Mouse (Mus musculus): ENCODE measurements at regions not wholly inside any gene's neighbourhood (a gene's known extent, or its start where the extent isn't known, plus 50 kb on each side); places are given as distances from the start of the nearest gene placed in this dataset.

DNA sequence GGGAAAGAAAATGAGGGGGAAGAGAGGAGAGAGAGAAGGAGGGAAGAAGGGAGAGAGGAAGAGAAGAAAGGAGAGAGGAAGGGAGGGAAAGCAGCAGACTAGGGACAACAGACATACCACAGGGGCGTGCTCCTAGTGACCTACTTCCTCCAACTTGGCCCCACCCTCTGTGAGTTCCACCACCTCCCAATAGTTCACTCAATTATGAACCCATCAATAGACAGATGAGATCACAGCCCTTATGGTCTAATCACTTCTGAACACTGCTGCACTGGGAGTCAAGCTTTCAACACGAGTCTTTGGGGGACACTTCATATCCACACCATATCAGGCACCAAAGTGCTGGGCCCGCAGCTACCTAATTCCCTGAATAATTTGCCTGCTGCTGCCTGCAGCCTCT, 110.7 kb downstream of the Bms1 start:
- Histone ChIP-seq H3K9ac (replicated peaks) (no peak overlapping the region), H3K36me3 (no peaks in the 10 kb centered on the region), H3K9me3 (no peaks in the 10 kb centered on the region), H3K4me3 (replicated peaks) (no peak overlapping the region), H3K27me3 (no peaks in the 10 kb centered on the region), H3K4me2 (no peak overlapping the region), H3K27ac (no peak overlapping the region), H3K4me1 (replicated peaks) (0 out of 2 replicates have a peak, but pooled peaks cover 1% of the 10 kb centered on the region)
- ATAC-seq (ENCODE audit: insufficient number of reproducible peaks, insufficient read depth, low FRiP score, low TSS enrichment, low read depth) = no peak
- 74% methylated on average over 3 of the region's 3 CpGs for WGBS

DNA sequence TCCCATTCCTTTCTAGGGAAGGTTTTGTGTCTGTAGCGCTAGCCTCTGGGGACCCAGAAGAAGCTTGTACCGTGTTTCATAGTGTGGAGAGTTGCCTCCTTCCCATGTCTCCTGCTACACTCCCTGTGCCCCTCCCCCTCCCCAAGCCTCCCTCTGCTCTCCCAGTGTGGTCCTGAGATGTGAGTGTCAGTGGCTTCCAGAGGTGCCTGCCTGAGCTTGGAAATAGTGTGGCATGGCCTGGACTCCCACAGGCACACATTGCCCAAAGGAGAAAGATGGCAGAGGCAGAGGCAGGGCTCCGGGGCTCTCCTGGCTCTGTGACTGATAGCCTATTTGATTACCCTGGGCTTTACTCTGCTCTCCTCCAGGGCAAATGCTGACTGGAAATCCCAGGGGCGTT, 110.0 kb upstream of the Ret start:
- H3K4me1 ChIP-seq (replicated peaks) = peaks cover 12% of the 10 kb centered on the region
- WGBS = 31% methylated on average over 4 of the region's 4 CpGs
- H3K9me3 ChIP-seq = no peaks in the 10 kb centered on the region
- H3K36me3 ChIP-seq = no peaks in the 10 kb centered on the region
- no peak overlapping the region for H3K27ac ChIP-seq
- H3K4me3 ChIP-seq (replicated peaks) = no peak overlapping the region
- no peaks in the 10 kb centered on the region for H3K27me3 ChIP-seq
- H3K4me2 ChIP-seq = no peak overlapping the region
- no peak overlapping the region for H3K9ac ChIP-seq (replicated peaks)
- no peak for ATAC-seq (ENCODE audit: insufficient number of reproducible peaks, insufficient read depth, low FRiP score, low TSS enrichment, low read depth)

DNA sequence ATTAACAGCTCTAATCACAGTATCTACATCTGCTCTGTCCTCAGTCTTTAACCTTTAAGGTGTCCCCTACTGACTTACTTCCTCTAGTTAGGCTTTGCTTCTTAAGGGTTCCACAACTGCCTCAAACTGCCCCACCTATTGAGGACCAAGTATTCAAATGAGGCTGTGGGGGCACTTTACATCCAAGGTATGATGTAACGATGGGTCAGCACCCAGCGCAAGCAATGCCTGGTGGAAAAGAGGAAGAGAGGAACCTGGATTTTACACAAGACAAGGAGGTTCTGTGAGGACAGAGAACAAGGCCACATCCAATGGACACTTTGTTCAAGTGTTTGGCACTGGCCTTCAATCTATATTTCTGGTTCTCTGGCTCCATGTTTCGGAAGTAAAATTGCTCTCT, 107.7 kb upstream of the Ret start:
- H3K4me3 ChIP-seq (replicated peaks) = no peak overlapping the region
- H3K9me3 ChIP-seq = no peaks in the 10 kb centered on the region
- no peak overlapping the region for H3K4me2 ChIP-seq
- no peaks in the 10 kb centered on the region for H3K36me3 ChIP-seq
- no peak overlapping the region for H3K9ac ChIP-seq (replicated peaks)
- ATAC-seq (ENCODE audit: insufficient number of reproducible peaks, insufficient read depth, low FRiP score, low TSS enrichment, low read depth) = no peak
- H3K4me1 ChIP-seq (replicated peaks) = peaks cover 22% of the 10 kb centered on the region
- 90% methylated on average over 3 of the region's 3 CpGs for WGBS
- no peak overlapping the region for H3K27ac ChIP-seq
- H3K27me3 ChIP-seq = no peaks in the 10 kb centered on the region

DNA sequence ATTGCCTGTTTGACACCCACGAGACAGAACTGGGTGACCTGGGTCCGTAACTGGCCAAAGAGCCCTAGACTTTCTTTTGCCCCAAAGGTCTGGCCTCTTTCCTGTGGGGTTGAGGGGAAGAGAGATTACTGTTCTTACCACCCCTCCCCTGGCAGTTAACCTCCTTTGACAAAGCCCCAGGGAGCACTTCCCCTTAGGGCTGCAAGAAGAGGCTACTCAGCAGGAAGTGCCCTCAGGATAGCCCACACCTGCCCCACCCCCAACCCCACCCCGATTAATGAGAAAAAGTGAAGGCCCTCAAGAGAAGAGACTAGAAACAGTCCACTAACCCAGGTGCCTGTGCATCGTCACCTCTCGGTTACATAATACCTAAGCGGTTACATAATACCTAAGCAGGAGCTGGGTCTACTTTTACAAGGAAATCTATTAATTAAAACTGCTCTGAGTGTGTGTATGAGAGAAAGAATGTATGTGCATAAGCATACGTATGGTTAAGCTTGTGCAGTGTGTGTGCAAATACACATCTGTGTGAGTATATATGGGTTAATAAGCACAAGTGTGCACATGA, 105.3 kb upstream of the Ret start:
- 34% methylated on average over 7 of the region's 7 CpGs for WGBS
- H3K9ac ChIP-seq (replicated peaks) = no peak overlapping the region
- ATAC-seq (ENCODE audit: insufficient number of reproducible peaks, insufficient read depth, low FRiP score, low TSS enrichment, low read depth) = no peak
- H3K4me1 ChIP-seq (replicated peaks) = peaks cover 22% of the 10 kb centered on the region
- no peak overlapping the region for H3K4me2 ChIP-seq
- no peaks in the 10 kb centered on the region for H3K9me3 ChIP-seq
- H3K27ac ChIP-seq = no peak overlapping the region
- no peak overlapping the region for H3K4me3 ChIP-seq (replicated peaks)
- H3K27me3 ChIP-seq = no peaks in the 10 kb centered on the region
- H3K36me3 ChIP-seq = no peaks in the 10 kb centered on the region

DNA sequence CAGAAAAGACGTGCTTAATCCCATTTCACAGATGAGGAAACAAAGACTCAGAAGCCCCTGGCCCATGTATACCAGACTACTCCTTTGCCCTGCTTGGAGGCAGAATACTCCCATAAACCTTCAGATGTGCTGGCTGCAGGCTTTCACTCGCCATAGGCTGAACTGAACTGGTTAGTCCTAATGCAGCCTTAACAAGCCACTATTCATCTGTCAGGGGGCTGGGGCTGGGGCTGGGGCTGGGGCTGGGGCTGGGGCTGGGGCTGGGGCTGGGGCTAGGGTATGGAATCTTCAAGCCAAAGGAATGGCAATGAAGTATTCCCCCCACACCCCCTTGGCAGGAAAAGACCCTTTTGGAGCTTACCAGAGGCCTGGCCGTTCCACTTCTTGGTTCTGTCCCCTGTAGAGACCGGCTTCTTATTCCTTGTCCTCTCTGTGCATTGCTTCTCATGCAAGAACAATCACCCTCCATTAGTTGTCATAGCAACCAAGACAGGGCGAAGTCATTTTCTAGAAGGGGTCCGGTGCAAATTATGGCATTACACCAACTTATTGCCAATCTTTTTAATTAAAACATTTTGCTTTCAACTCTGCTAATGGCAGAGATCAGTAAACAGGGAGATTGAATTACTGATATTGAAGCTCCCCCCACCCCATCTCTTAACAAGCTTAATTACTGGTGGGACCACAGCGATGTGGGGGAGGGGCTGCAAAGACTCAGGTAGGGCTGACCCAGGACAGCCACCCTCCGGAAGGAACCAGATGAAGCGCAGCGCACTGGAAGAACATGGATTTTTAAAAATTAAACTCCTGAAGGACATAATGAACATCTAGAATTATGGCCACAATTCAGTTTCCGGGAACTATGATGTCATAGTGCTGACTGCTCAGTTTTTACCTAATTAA, 104.6 kb upstream of the Ret start:
- H3K4me3 ChIP-seq (replicated peaks) = no peak overlapping the region
- no peak overlapping the region for H3K27ac ChIP-seq
- H3K36me3 ChIP-seq = no peaks in the 10 kb centered on the region
- no peaks in the 10 kb centered on the region for H3K27me3 ChIP-seq
- ATAC-seq (ENCODE audit: insufficient number of reproducible peaks, insufficient read depth, low FRiP score, low TSS enrichment, low read depth) = no peak
- 50% methylated on average over 11 of the region's 11 CpGs for WGBS
- no peaks in the 10 kb centered on the region for H3K9me3 ChIP-seq
- H3K4me2 ChIP-seq = no peak overlapping the region
- no peak overlapping the region for H3K9ac ChIP-seq (replicated peaks)
- peaks cover 22% of the 10 kb centered on the region for H3K4me1 ChIP-seq (replicated peaks)

DNA sequence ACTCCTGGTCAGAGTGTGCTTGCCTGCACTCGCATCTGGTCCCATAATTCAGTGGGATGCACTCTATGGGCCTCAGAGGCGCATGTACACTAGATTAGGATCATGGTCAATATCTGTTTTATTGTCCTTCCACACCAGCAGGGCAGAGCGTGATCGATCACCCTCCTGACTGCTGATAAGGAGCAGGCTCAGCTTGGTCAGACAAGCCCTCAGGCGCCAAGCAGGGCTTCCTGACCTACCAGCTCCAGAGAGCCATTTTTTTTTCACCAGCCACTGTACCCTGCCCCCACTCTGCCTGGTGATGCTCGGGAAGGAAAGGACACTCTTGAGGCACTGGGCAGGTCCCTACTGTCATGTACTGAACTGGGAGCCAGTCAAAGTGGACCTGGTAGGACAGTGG, 103.3 kb upstream of the Ret start:
- Histone ChIP-seq H3K4me1 (replicated peaks) (peaks cover 22% of the 10 kb centered on the region), H3K4me3 (replicated peaks) (no peak overlapping the region), H3K27ac (no peak overlapping the region), H3K27me3 (no peaks in the 10 kb centered on the region), H3K9ac (replicated peaks) (no peak overlapping the region), H3K4me2 (no peak overlapping the region), H3K9me3 (no peaks in the 10 kb centered on the region), H3K36me3 (no peaks in the 10 kb centered on the region)
- WGBS = 55% methylated on average over 6 of the region's 6 CpGs
- ATAC-seq (ENCODE audit: insufficient number of reproducible peaks, insufficient read depth, low FRiP score, low TSS enrichment, low read depth) = no peak

DNA sequence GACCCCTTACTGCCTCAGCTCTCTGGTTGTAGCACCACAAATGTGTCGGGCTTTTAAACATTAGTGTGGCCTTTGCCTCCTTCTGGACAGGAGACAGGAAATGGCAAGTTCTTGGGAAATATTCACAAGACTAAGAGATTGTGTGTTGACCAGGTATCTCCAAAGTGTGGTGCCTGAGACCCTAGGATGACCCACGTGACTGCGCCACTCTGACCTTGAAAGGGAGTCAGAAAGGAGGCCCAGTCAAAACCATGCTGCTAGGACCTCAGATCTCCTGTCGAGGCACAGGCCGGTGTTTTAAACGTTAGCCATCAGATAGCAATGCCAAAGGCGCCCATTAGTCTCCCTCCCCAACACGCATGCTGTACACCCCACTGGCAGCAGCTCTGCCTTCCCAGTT, 100.1 kb upstream of the Ret start:
- 88% methylated on average over 8 of the region's 8 CpGs for WGBS
- no peaks in the 10 kb centered on the region for H3K27me3 ChIP-seq
- ATAC-seq (ENCODE audit: insufficient number of reproducible peaks, insufficient read depth, low FRiP score, low TSS enrichment, low read depth) = no peak
- no peaks in the 10 kb centered on the region for H3K36me3 ChIP-seq
- H3K4me2 ChIP-seq = no peak overlapping the region
- H3K27ac ChIP-seq = no peak overlapping the region
- H3K9ac ChIP-seq (replicated peaks) = no peak overlapping the region
- H3K4me1 ChIP-seq (replicated peaks) = peaks cover 11% of the 10 kb centered on the region
- no peak overlapping the region for H3K4me3 ChIP-seq (replicated peaks)
- H3K9me3 ChIP-seq = no peaks in the 10 kb centered on the region

DNA sequence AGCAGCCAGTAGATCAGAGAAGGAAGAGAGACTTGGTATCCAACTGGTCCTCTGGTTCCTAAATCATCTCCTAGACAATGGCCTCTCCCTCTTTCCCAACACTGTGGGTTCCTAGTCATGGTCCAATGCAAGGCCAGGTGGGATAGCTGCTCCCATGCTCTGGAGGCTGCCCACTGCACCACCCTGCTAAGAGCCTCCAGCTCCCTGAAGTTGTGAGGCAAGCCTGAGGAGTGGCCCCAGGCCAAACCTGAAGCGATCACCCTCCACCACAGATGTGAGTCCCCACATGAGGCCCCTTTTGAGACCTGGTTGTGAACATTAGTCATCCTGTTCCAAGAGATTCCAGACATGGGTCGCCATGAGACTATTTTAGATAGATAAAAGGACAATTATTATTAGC, 96.5 kb upstream of the Ret start:
- no peak for ATAC-seq (ENCODE audit: insufficient number of reproducible peaks, insufficient read depth, low FRiP score, low TSS enrichment, low read depth)
- no peak overlapping the region for H3K9ac ChIP-seq (replicated peaks)
- H3K4me3 ChIP-seq (replicated peaks) = no peak overlapping the region
- H3K4me1 ChIP-seq (replicated peaks) = no peaks in the 10 kb centered on the region
- H3K9me3 ChIP-seq = no peaks in the 10 kb centered on the region
- H3K4me2 ChIP-seq = no peak overlapping the region
- no peaks in the 10 kb centered on the region for H3K36me3 ChIP-seq
- H3K27me3 ChIP-seq = no peaks in the 10 kb centered on the region
- no peak overlapping the region for H3K27ac ChIP-seq
- 87% methylated on average over 2 of the region's 2 CpGs for WGBS

DNA sequence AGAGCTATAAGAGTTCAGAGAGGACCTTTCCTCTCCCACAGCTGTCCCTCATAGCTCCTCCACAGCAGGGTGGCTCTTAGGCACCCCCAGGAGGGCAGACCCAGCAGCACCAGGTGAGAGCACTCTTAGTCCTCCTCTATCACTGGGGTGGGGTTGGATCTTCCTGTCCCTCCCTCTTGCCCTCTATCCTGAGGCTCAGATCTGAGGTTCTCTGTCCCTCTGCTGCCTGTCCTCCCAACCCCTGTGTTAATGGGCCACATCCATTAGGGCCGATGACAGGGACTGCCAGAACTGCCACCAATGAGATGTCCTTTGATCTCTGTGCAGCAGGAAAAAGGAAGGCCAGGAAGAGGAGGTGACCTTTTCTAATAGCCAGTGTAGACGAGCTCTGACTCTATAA, 95.4 kb upstream of the Ret start:
- Histone ChIP-seq H3K9me3 (no peaks in the 10 kb centered on the region), H3K27me3 (no peaks in the 10 kb centered on the region), H3K36me3 (no peaks in the 10 kb centered on the region), H3K4me1 (replicated peaks) (no peaks in the 10 kb centered on the region), H3K4me3 (replicated peaks) (no peak overlapping the region), H3K9ac (replicated peaks) (no peak overlapping the region), H3K4me2 (no peak overlapping the region), H3K27ac (no peak overlapping the region)
- WGBS = 9% methylated on average over 2 of the region's 2 CpGs
- no peak for ATAC-seq (ENCODE audit: insufficient number of reproducible peaks, insufficient read depth, low FRiP score, low TSS enrichment, low read depth)

DNA sequence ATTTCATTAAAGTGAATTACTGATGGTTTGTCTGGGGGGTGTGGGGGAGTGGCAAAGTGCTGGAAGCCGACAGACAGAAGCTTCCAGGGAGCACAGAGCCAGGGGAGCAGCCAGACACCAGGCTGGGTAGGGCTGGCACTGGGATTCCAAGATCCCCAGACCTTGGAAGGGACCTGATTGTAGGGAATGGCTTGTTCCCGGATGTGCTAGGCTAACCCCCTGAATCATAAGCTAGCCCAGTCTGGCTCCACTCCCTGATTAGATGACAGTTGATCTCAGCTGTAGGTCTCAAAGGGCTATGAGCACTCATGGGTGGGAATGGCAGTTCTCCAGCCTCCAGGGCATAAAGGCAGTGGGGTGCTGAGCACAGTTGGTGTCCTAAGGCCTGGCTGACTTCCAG, 94.8 kb upstream of the Ret start:
- Histone ChIP-seq H3K4me3 (replicated peaks) (no peak overlapping the region), H3K9ac (replicated peaks) (no peak overlapping the region), H3K36me3 (no peaks in the 10 kb centered on the region), H3K27me3 (no peaks in the 10 kb centered on the region), H3K4me2 (no peak overlapping the region), H3K27ac (no peak overlapping the region), H3K4me1 (replicated peaks) (no peaks in the 10 kb centered on the region), H3K9me3 (no peaks in the 10 kb centered on the region)
- no peak for ATAC-seq (ENCODE audit: insufficient number of reproducible peaks, insufficient read depth, low FRiP score, low TSS enrichment, low read depth)
- 43% methylated on average over 2 of the region's 2 CpGs for WGBS

DNA sequence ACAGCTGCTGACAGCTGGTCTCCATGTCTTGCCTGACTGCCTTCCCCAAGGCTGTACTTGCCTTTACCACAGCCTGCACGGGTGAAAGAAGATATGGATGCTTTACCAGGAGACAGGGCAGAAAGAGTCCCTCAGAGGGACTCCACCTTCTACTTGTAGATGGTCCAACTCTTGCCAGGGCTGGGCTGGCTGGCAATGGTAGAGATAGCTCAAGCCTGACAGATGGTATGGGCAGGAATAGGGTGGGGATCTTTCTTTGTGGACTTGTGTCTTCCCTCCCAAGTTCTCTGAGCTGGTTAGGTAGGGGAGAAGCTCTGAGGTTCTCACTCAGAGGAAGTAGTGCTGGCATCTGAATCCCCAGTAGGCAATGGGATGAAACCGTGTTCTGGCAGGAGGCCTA, 93.9 kb upstream of the Ret start:
- no peak for ATAC-seq (ENCODE audit: insufficient number of reproducible peaks, insufficient read depth, low FRiP score, low TSS enrichment, low read depth)
- Histone ChIP-seq H3K4me1 (replicated peaks) (no peaks in the 10 kb centered on the region), H3K9ac (replicated peaks) (no peak overlapping the region), H3K27ac (no peak overlapping the region), H3K4me3 (replicated peaks) (no peak overlapping the region), H3K27me3 (no peaks in the 10 kb centered on the region), H3K36me3 (no peaks in the 10 kb centered on the region), H3K9me3 (no peaks in the 10 kb centered on the region), H3K4me2 (no peak overlapping the region)
- 71% methylated on average over 2 of the region's 2 CpGs for WGBS

DNA sequence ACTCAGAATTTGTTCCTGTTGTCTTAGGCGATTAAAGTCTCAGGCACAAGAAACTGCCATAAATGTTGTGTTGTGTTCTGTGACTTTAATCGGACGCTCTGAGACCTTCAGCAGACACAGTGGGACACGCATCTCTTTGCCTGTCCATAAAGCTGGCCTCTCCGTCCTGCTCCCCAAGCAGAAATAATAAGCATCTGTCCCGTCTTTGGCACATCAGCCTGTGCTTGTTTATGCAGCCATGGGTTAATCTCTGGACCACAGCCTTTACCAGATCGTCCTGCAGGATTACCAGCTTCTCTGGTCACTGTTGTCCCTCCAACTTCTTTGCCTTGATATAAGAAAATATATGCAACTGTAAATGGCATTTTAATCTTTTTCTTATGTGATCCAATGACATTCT, 87.7 kb upstream of the Ret start:
- no peak overlapping the region for H3K9ac ChIP-seq (replicated peaks)
- no peak overlapping the region for H3K27ac ChIP-seq
- WGBS = 73% methylated on average over 7 of the region's 7 CpGs
- H3K4me3 ChIP-seq (replicated peaks) = no peak overlapping the region
- ATAC-seq (ENCODE audit: insufficient number of reproducible peaks, insufficient read depth, low FRiP score, low TSS enrichment, low read depth) = no peak
- no peaks in the 10 kb centered on the region for H3K9me3 ChIP-seq
- H3K4me1 ChIP-seq (replicated peaks) = no peaks in the 10 kb centered on the region
- H3K4me2 ChIP-seq = no peak overlapping the region
- H3K27me3 ChIP-seq = no peaks in the 10 kb centered on the region
- H3K36me3 ChIP-seq = no peaks in the 10 kb centered on the region
